Mouse (Mus musculus) intestine, embryonic 16.5 days (tissue): ENCODE results near the gene Tigd3. TPM values are rescaled to one million over a fixed set of nuclear protein-coding genes. Genes with fewer than 3 reads are reported as not detected.
"Not testable (repeated sequence)": the region's sequence is repeated elsewhere in the genome, so short reads cannot be mapped to it uniquely, and the experiment has no call there.

Source experiments
- ATAC-seq: fragments of 200-750 bp; cut with Nextera tagmentation; 2 replicates; pipeline ENCODE4 v1.8.0; 2017; ENCODE audit warnings: moderate TSS enrichment, moderate library complexity
- H3K27ac ChIP-seq: fragments of 300-500 bp; sonication (generic); 2 replicates; pipeline ENCODE4 v1.5.1; 2014; ENCODE audit warnings: mild to moderate bottlenecking, low read length
- H3K27me3 ChIP-seq: fragments of 300-500 bp; sonication (generic); replicated peaks from 2 replicates; pipeline ENCODE4 v1.6.1; 2014; ENCODE audit warnings: low read length, control low read depth, mixed read lengths; ENCODE audit not compliant: control insufficient read depth, insufficient read depth
- H3K36me3 ChIP-seq: fragments of 300-500 bp; sonication (generic); 2 replicates; pipeline ENCODE4 v1.6.1; 2014; ENCODE audit warnings: low read length, control low read depth; ENCODE audit not compliant: control insufficient read depth, insufficient read depth
- H3K4me1 ChIP-seq: fragments of 300-500 bp; sonication (generic); 2 replicates; pipeline ENCODE4 v1.6.1; 2014; ENCODE audit warnings: low read length, control low read depth, mixed read lengths; ENCODE audit not compliant: control insufficient read depth, insufficient read depth
- H3K4me2 ChIP-seq: fragments of 300-500 bp; sonication (generic); 2 replicates; pipeline ENCODE4 v1.6.1; 2014; ENCODE audit warnings: low read depth, low read length, control low read depth
- H3K4me3 ChIP-seq: fragments of 300-500 bp; sonication (generic); 2 replicates; pipeline ENCODE4 v1.5.1; 2014; ENCODE audit warnings: mild to moderate bottlenecking, low read length
- H3K9ac ChIP-seq: fragments of 300-500 bp; sonication (generic); 2 replicates; pipeline ENCODE4 v1.6.1; 2014; ENCODE audit warnings: low read depth, low read length
- H3K9me3 ChIP-seq: fragments of 300-500 bp; sonication (generic); 2 replicates; pipeline ENCODE4 v1.6.1; 2016; ENCODE audit warnings: low read length, control low read depth; ENCODE audit not compliant: control insufficient read depth
- WGBS: fragments of 180-500 bp; shearing (Covaris S2); extraction: QIAGEN DNeasy Blood & Tissue Kit; methylation state at CpG from one replicate; pipeline ENCODE4 v1.1.7; 2014; 5-methylcytosine and 5-hydroxymethylcytosine counted together
- polyA plus RNA-seq: library from polyadenylated mRNA; unstranded; fragments of >200 nt; fragmentation: Nextera tagmentation; extraction: Ambion mirVana; gene quantifications from 2 replicates; pipeline ENCODE4 v1.2.1, GENCODE M21; 2015

Tigd3 gene
- polyA plus RNA-seq, 1 experiment from 2014 or later: 1.5 TPM

GRCm38 (mm10) chr19:5882079-5882478 is 11.9 kb downstream of the Tigd3 start:
- WGBS: 79% methylated on average over 5 of the region's 5 CpGs
- H3K4me1 ChIP-seq: peaks cover 19% of the 10 kb centered on the region
- H3K27me3 ChIP-seq, H3K27ac ChIP-seq, ATAC-seq, H3K4me3 ChIP-seq, H3K9ac ChIP-seq, H3K36me3 ChIP-seq, H3K9me3 ChIP-seq, H3K4me2 ChIP-seq: not testable (repeated sequence)

- H3K9ac ChIP-seq: no peak overlapping the region
- H3K4me2 ChIP-seq: no peak overlapping the region
- H3K4me3 ChIP-seq: no peak overlapping the region
- peak overlapping the region; percentile 30 for H3K27ac ChIP-seq
- no peaks in the 10 kb centered on the region for H3K9me3 ChIP-seq
- H3K36me3 ChIP-seq: no peaks in the 10 kb centered on the region
- 81% methylated on average over 6 of the region's 6 CpGs for WGBS
- ATAC-seq: peak; percentile 55
- H3K4me1 ChIP-seq: peaks cover 19% of the 10 kb centered on the region
- no peaks in the 10 kb centered on the region for H3K27me3 ChIP-seq
Measured at GRCm38 (mm10) chr19:5881155-5881554, 12.8 kb downstream of the Tigd3 start.

GRCm38 (mm10) chr19:5879735-5880134 is 14.2 kb downstream of the Tigd3 start:
- no peak for ATAC-seq
- Histone ChIP-seq H3K9ac (no peak overlapping the region), H3K36me3 (no peaks in the 10 kb centered on the region), H3K4me3 (no peak overlapping the region), H3K4me2 (no peak overlapping the region), H3K27me3 (no peaks in the 10 kb centered on the region), H3K4me1 (peaks cover 25% of the 10 kb centered on the region), H3K27ac (no peak overlapping the region), H3K9me3 (no peaks in the 10 kb centered on the region)
- WGBS: 91% methylated on average over 7 of the region's 7 CpGs

- H3K27ac ChIP-seq: 0 out of 2 replicates have a peak overlapping the region, but pooled peaks have one; percentile 73
- 77% methylated on average over 3 of the region's 3 CpGs for WGBS
- peaks cover 29% of the 10 kb centered on the region for H3K4me1 ChIP-seq
- H3K4me2 ChIP-seq: no peak overlapping the region
- no peak for ATAC-seq
- no peaks in the 10 kb centered on the region for H3K36me3 ChIP-seq
- H3K9ac ChIP-seq: peak overlapping the region; percentile 49
- H3K9me3 ChIP-seq: no peaks in the 10 kb centered on the region
- H3K4me3 ChIP-seq: no peak overlapping the region
- H3K27me3 ChIP-seq: no peaks in the 10 kb centered on the region
Measured at GRCm38 (mm10) chr19:5878916-5879315, 15.0 kb downstream of the Tigd3 start.

GRCm38 (mm10) chr19:5878362-5878722 is 15.6 kb downstream of the Tigd3 start:
- peak overlapping the region; percentile 73; the same call in 1 of the 2 replicates for H3K27ac ChIP-seq
- peak overlapping the region; percentile 49 for H3K9ac ChIP-seq
- H3K4me3 ChIP-seq: 0 out of 2 replicates have a peak overlapping the region, but pooled peaks have one; percentile 7
- ATAC-seq: peak; percentile 11
- H3K4me2 ChIP-seq: 0 out of 2 replicates have a peak overlapping the region, but pooled peaks have one; percentile 14
- peaks cover 31% of the 10 kb centered on the region for H3K4me1 ChIP-seq
- H3K9me3 ChIP-seq: no peaks in the 10 kb centered on the region
- WGBS: 58% methylated on average over 7 of the region's 7 CpGs
- H3K36me3 ChIP-seq: no peaks in the 10 kb centered on the region
- no peaks in the 10 kb centered on the region for H3K27me3 ChIP-seq

- WGBS: 43% methylated on average over 15 of the region's 15 CpGs
- no peaks in the 10 kb centered on the region for H3K36me3 ChIP-seq
- H3K9ac ChIP-seq: peak within 1 kb of the TSS; percentile 49
- H3K4me2 ChIP-seq: peak within 1 kb of the TSS; percentile 27
- H3K4me3 ChIP-seq: peak within 1 kb of the TSS; percentile 7; the same call in 1 of the 2 replicates
- H3K27me3 ChIP-seq: no peaks in the 10 kb centered on the region
- ATAC-seq: peak; percentile 52
- peaks cover 31% of the 10 kb centered on the region for H3K4me1 ChIP-seq
- peak within 1 kb of the TSS; percentile 73 for H3K27ac ChIP-seq
- no peaks in the 10 kb centered on the region for H3K9me3 ChIP-seq
Measured at GRCm38 (mm10) chr19:5877618-5878361, 16.2 kb downstream of the Tigd3 start, which contains the start of gene Slc25a45. Gene Slc25a45, plus strand, starts transcription at chr19:5877808.

- Histone ChIP-seq H3K9ac (peak within 1 kb of the TSS; percentile 90), H3K4me3 (peak within 1 kb of the TSS; percentile 81), H3K4me2 (peak within 1 kb of the TSS; percentile 91), H3K9me3 (no peaks in the 10 kb centered on the region), H3K27me3 (no peaks in the 10 kb centered on the region), H3K36me3 (no peaks in the 10 kb centered on the region), H3K27ac (peak within 1 kb of the TSS; percentile 55; the same call in 1 of the 2 replicates), H3K4me1 (peaks cover 38% of the 10 kb centered on the region)
- ATAC-seq: peak; percentile 84
- under 1% methylated on average over 37 of the region's 37 CpGs for WGBS
Measured at GRCm38 (mm10) chr19:5874969-5875480, 18.9 kb downstream of the Tigd3 start, which contains the start of gene Frmd8. Gene Frmd8, minus strand, starts transcription at chr19:5875274.

- peak overlapping the region; percentile 91 for H3K4me2 ChIP-seq
- ATAC-seq: no peak
- no peak overlapping the region for H3K27ac ChIP-seq
- peaks cover 38% of the 10 kb centered on the region for H3K4me1 ChIP-seq
- peak overlapping the region; percentile 81 for H3K4me3 ChIP-seq
- no peaks in the 10 kb centered on the region for H3K36me3 ChIP-seq
- no peaks in the 10 kb centered on the region for H3K9me3 ChIP-seq
- 7% methylated on average over 13 of the region's 13 CpGs for WGBS
- no peaks in the 10 kb centered on the region for H3K27me3 ChIP-seq
- H3K9ac ChIP-seq: peak overlapping the region; percentile 90
Measured at GRCm38 (mm10) chr19:5874391-5874968, 19.5 kb downstream of the Tigd3 start.

- Histone ChIP-seq H3K9ac (no peak overlapping the region), H3K4me3 (no peak overlapping the region), H3K36me3 (no peaks in the 10 kb centered on the region), H3K4me2 (no peak overlapping the region), H3K27me3 (no peaks in the 10 kb centered on the region), H3K9me3 (no peaks in the 10 kb centered on the region), H3K27ac (no peak overlapping the region), H3K4me1 (peaks cover 33% of the 10 kb centered on the region)
- ATAC-seq: no peak
- 80% methylated on average over 19 of the region's 19 CpGs for WGBS
Measured at GRCm38 (mm10) chr19:5872931-5873556, 20.9 kb downstream of the Tigd3 start.
